Mouse (Mus musculus) E14TG2a.4 (cell line): ENCODE data around the gene Mab21l3.

Source experiments
- CTCF ChIP-seq: conservative IDR thresholded peaks from 2 replicates; pipeline ENCODE4 v1.5.1; 2014; ENCODE audit warnings: low read length
- POU5F1 ChIP-seq: IDR thresholded peaks from 2 replicates; pipeline ENCODE4 v1.6.1; 2014; ENCODE audit warnings: low read length, borderline replicate concordance

- TF ChIP-seq CTCF = no peak
- no peak for TF ChIP-seq POU5F1
Measured at GRCm38 (mm10) chr3:101885591-101885990, 36.8 kb upstream of the Mab21l3 start.
